In the genomic region with DNA sequence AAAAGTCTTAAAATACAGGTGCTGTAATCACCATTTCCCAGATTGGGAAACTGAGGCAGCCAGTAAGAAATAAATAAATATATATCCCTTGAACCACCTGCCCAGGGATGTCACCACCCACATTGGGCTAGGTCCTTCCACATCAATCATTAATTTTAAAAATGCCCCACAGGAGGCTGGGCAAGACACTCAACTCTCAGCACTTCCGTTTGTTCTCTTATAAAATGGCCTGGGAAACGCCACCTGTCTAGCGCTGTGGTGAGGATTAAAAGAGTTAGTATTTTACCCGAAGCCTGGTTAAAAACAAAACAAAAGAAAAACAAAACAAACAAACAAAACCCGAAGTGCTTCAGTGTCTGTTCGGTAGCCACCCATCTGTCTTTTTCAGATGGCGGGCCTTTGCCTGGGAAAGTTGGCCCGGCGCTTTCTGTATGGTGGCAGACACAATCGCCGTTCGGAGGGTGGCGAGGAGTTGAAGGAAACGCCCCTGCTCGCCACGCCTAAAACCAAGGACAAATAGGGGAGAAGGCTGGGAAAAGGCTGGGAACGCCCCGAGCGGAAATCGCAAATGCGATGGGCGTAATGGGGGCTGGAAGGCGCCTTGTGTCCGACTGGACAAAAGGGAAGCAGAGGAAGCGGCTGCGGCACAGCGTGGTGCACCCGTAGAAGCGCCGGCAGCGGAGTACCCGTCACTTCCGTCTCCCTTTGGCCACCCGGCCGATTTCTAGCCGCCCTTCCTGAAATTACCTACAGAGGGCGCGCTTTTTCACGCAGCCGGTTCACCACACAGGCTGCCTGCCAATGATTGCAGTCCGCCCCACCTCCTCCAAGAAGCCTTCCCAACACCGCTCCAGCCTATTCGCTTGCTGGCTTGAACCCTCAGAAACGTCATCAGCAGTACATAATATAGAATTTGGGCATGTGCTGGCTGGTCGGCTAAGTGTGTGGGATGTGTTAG, we compare ENCODE assay signal across 8 mouse cellular contexts. TPM values are rescaled to one million over a fixed set of nuclear protein-coding genes. Genes with fewer than 3 reads are reported as not detected.
DNase-seq lines count a peak whose midpoint lies in the region; ATAC-seq lines count a peak whose summit lies in the region.

No protein-coding gene starts in this region.

- peak; percentile 83 for DNase-seq in WW6 (ENCODE audit: low read depth, low spot score)
- DNase-seq in cerebellum, postnatal 36 days: peak; percentile 89
- peak; percentile 70 to 81 for DNase-seq in frontal cortex, postnatal 25 days (ENCODE audit: low spot score in 2 of 2)
- DNase-seq in hindbrain, embryonic 14.5 days (ENCODE audit: low spot score): peak; percentile 80
- peak; percentile 76 for DNase-seq in left cerebral cortex, adult 11 months (ENCODE audit: low spot score)
- DNase-seq in lung, postnatal 36 days: peak; percentile 93
- peak; percentile 86 for DNase-seq in retina, embryonic 14.5 days (ENCODE audit: low spot score)
- peak; percentile 84 for DNase-seq in thymus, postnatal 36 days

- no peaks in the 10 kb centered on the region for H3K9me3 ChIP-seq in hindbrain, embryonic 14.5 days (ENCODE audit: control insufficient read depth, low read length)

- H3K9ac ChIP-seq in hindbrain, embryonic 14.5 days: peak overlapping the region; percentile 41

- no peaks in the 10 kb centered on the region for H3K36me3 ChIP-seq in hindbrain, embryonic 14.5 days (replicated peaks; ENCODE audit: control insufficient read depth, insufficient read depth)

- peak overlapping the region; percentile 33 for H3K4me3 ChIP-seq in hindbrain, embryonic 14.5 days (replicated peaks; ENCODE audit: low read length)

- no peaks in the 10 kb centered on the region for H3K4me1 ChIP-seq in hindbrain, embryonic 14.5 days (replicated peaks; ENCODE audit: control insufficient read depth, insufficient read depth, low read length)

- peak; percentile 90 for ATAC-seq in hindbrain, embryonic 14.5 days (ENCODE audit: low FRiP score)

- H3K4me2 ChIP-seq in hindbrain, embryonic 14.5 days (replicated peaks): peak overlapping the region; percentile 48

- no peaks in the 10 kb centered on the region for H3K27me3 ChIP-seq in hindbrain, embryonic 14.5 days (ENCODE audit: control insufficient read depth, insufficient read depth, low read length)

- peak overlapping the region; percentile 73 for H3K27ac ChIP-seq in hindbrain, embryonic 14.5 days

- 20% methylated on average over 42 of the region's 45 CpGs for WGBS in hindbrain, embryonic 14.5 days

RNA-seq across cellular contexts. Expression of a gene that starts 12.2 kb away (rescaled TPM):
- polyA plus RNA-seq in hindbrain, embryonic 14.5 days (2014; fragmentation: Nextera tagmentation; extraction: Ambion mirVana): 568 TPM in 2 replicates

Comparison
In these comparisons a context has a peak if more than half of its experiments do, and no peak if none do; other contexts are left out.
1. Peak in every context shown above with its lines: DNase-seq, ATAC-seq, H3K4me3 ChIP-seq and H3K27ac ChIP-seq.